Mouse (Mus musculus): Measurements from ENCODE around the gene Spats1. TPM values are rescaled to one million over a fixed set of nuclear protein-coding genes. Genes with fewer than 3 reads are reported as not detected.

Spats1 gene
- polyA plus RNA-seq, 1 experiment from 2014 or later, result 0.39 TPM

DNA sequence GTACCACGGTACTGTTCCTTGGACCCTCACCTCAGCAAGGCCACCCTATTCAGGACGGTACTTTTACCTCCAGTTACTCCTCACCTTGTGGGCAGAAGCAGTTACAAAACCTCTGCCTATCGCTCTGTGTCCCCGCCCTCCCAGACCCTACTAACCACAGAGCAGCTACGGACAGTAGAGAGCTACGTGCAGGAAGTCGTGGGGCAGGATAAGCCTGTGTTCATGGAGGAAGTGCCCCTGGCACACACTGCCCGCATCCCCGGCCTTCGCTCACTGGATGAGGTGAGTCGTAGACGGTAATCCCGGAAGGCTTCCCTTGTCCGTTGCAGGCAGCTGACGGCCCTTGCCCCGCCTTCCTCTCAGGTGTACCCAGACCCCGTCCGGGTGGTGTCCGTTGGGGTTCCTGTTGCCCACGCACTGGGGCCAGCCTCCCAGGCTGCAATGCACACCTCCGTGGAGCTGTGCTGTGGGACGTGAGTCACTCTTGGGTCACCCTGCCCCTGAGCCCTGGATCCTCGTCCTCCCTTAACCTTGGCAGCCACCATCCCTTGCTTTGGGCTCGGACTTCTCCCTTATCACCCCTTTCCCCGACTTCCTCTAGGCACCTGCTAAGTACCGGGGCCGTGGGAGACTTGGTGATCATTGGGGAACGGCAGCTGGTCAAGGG is 42.5 kb upstream of the Spats1 start:
- Histone ChIP-seq H3K4me2 (ENCODE audit: low read length) (no peak overlapping the region), H3K4me3 (replicated peaks; ENCODE audit: low read depth, low read length) (no peak overlapping the region), H3K36me3 (ENCODE audit: insufficient read depth, low read length) (peaks cover 14% of the 10 kb centered on the region; the same call in 1 of the 2 replicates), H3K27me3 (ENCODE audit: insufficient read depth, low read length) (no peaks in the 10 kb centered on the region), H3K9me3 (replicated peaks; ENCODE audit: low read length) (no peaks in the 10 kb centered on the region), H3K4me1 (replicated peaks; ENCODE audit: insufficient read depth, low read length) (0 out of 2 replicates have a peak, but pooled peaks cover under 1% of the 10 kb centered on the region), H3K9ac (ENCODE audit: low read depth, low read length) (no peak overlapping the region), H3K27ac (no peak overlapping the region)
- DNase-seq (ENCODE audit: low spot score) (no peak), ATAC-seq (replicated peaks; ENCODE audit: low FRiP score, low read depth) (no peak)
- 91% methylated on average over 28 of the region's 28 CpGs for WGBS
- TF ChIP-seq CTCF (IDR thresholded peaks at IDR 0.05; ENCODE audit: low read depth), result no peak

DNA sequence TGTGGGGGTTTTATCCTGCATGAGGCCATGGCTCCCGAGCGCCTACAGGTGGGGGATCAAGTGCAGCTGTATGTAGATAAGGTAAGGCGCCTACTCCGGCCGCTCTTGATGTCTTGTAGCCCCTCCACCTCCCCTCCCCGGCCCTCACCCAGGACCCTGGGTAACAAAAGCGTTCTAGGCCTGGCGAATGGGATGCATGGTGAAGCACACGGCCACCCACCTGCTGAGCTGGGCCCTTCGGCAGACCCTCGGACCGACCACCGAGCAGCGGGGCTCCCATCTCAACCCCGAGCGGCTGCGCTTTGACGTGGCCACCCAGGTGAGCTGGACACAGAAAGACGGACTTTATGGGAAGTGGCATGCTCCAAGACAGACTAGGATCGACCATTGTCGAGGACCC is 41.9 kb upstream of the Spats1 start:
- Histone ChIP-seq H3K36me3 (ENCODE audit: insufficient read depth, low read length) (peaks cover 14% of the 10 kb centered on the region; the same call in 1 of the 2 replicates), H3K9me3 (replicated peaks; ENCODE audit: low read length) (no peaks in the 10 kb centered on the region), H3K4me2 (ENCODE audit: low read length) (no peak overlapping the region), H3K4me3 (replicated peaks; ENCODE audit: low read depth, low read length) (no peak overlapping the region), H3K4me1 (replicated peaks; ENCODE audit: insufficient read depth, low read length) (no peaks in the 10 kb centered on the region), H3K27me3 (ENCODE audit: insufficient read depth, low read length) (no peaks in the 10 kb centered on the region), H3K9ac (ENCODE audit: low read depth, low read length) (no peak overlapping the region), H3K27ac (no peak overlapping the region)
- WGBS, result 94% methylated on average over 21 of the region's 21 CpGs
- no peak for DNase-seq (ENCODE audit: low spot score)
- ATAC-seq (replicated peaks; ENCODE audit: low FRiP score, low read depth), result no peak
- TF ChIP-seq CTCF (IDR thresholded peaks at IDR 0.05; ENCODE audit: low read depth), result no peak

DNA sequence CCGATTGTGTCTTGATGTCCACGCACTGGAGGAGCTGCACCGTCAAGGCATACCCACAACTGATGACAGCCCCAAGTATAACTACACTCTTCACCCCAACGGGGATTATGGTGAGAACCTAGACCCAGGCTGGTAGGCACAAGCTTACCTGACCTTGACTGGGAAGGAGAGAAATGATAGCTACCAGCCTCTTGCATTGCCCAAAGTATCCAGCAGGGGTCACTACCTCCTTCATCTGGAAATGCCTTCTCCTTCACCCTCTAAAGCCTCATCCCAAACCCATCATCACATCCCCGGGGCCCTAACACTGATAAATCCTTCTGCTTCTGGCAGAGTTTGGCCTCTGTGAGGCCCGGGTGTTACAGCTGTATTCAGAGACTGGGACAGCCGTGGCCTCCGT is 41.3 kb upstream of the Spats1 start:
- Histone ChIP-seq H3K27ac (no peak overlapping the region), H3K27me3 (ENCODE audit: insufficient read depth, low read length) (no peaks in the 10 kb centered on the region), H3K9me3 (replicated peaks; ENCODE audit: low read length) (no peaks in the 10 kb centered on the region), H3K4me3 (replicated peaks; ENCODE audit: low read depth, low read length) (no peak overlapping the region), H3K36me3 (ENCODE audit: insufficient read depth, low read length) (peaks cover 14% of the 10 kb centered on the region; the same call in 1 of the 2 replicates), H3K4me1 (replicated peaks; ENCODE audit: insufficient read depth, low read length) (no peaks in the 10 kb centered on the region), H3K4me2 (ENCODE audit: low read length) (no peak overlapping the region), H3K9ac (ENCODE audit: low read depth, low read length) (no peak overlapping the region)
- peak; percentile 86 for DNase-seq (ENCODE audit: low spot score)
- ATAC-seq (replicated peaks; ENCODE audit: low FRiP score, low read depth), result no peak; the same call in 1 of the 2 replicates
- peak; percentile 85 for TF ChIP-seq CTCF (IDR thresholded peaks at IDR 0.05; ENCODE audit: low read depth)
- 54% methylated on average over 8 of the region's 8 CpGs for WGBS

DNA sequence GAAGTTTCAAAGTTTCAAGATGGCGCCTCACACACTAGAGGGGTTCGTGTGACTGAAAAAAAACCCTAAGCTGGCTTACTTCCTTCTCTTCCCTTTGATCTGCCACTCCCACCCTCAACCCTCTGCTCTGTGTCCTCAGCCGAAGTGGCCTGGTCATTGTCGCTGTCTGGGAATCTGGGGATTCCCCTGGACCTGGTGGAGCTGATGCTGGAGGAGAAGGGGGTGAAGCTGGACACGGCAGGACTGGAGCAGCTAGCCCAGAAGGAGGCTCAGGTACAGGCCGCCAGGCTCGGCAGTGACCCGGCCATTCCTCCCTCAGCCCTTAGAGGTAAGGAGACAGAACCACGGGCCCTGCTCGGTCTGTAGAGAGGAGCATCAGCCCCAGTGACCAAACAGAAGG is 40.6 kb upstream of the Spats1 start:
- ATAC-seq (replicated peaks; ENCODE audit: low FRiP score, low read depth), result no peak
- H3K4me2 ChIP-seq (ENCODE audit: low read length), result no peak overlapping the region
- TF ChIP-seq CTCF (IDR thresholded peaks at IDR 0.05; ENCODE audit: low read depth), result no peak
- H3K27ac ChIP-seq, result no peak overlapping the region
- H3K9ac ChIP-seq (ENCODE audit: low read depth, low read length), result no peak overlapping the region
- H3K27me3 ChIP-seq (ENCODE audit: insufficient read depth, low read length), result no peaks in the 10 kb centered on the region
- no peak overlapping the region for H3K4me3 ChIP-seq (replicated peaks; ENCODE audit: low read depth, low read length)
- 84% methylated on average over 10 of the region's 10 CpGs for WGBS
- H3K4me1 ChIP-seq (replicated peaks; ENCODE audit: insufficient read depth, low read length), result no peaks in the 10 kb centered on the region
- no peaks in the 10 kb centered on the region for H3K9me3 ChIP-seq (replicated peaks; ENCODE audit: low read length)
- H3K36me3 ChIP-seq (ENCODE audit: insufficient read depth, low read length), result peaks cover 14% of the 10 kb centered on the region; the same call in 1 of the 2 replicates
- no peak for DNase-seq (ENCODE audit: low spot score)

DNA sequence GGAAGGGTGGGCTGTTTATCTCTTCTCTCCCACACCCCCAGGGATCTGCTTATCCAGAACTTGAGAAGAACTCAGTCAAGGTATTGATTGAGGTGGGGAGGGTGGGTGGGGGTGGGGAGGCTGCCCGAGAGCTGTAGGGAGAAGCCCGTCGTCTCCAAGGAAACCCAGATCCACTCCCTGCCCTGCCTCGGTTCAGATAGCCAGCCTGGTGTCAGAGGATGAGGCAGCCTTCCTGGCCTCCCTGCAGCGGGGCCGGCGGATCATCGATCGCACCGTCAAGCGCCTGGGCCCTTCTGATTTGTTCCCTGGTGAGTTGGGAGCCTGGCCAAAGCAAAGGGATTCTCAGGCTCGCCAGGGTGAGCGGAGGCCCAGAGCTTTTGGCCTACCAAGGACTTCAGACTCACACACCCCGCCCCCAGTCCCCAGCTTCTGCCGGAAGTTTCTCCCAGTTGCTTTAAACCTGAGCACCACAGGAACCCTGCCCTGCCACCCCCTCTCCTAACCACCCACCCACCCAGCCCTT is 40.0 kb upstream of the Spats1 start:
- H3K27me3 ChIP-seq (ENCODE audit: insufficient read depth, low read length), result no peaks in the 10 kb centered on the region
- no peak overlapping the region for H3K4me2 ChIP-seq (ENCODE audit: low read length)
- H3K4me1 ChIP-seq (replicated peaks; ENCODE audit: insufficient read depth, low read length), result no peaks in the 10 kb centered on the region
- WGBS, result 59% methylated on average over 15 of the region's 15 CpGs
- no peak for TF ChIP-seq CTCF (IDR thresholded peaks at IDR 0.05; ENCODE audit: low read depth)
- H3K9ac ChIP-seq (ENCODE audit: low read depth, low read length), result no peak overlapping the region
- H3K4me3 ChIP-seq (replicated peaks; ENCODE audit: low read depth, low read length), result no peak overlapping the region
- no peaks in the 10 kb centered on the region for H3K9me3 ChIP-seq (replicated peaks; ENCODE audit: low read length)
- ATAC-seq (replicated peaks; ENCODE audit: low FRiP score, low read depth) (no peak), DNase-seq (ENCODE audit: low spot score) (no peak)
- H3K36me3 ChIP-seq (ENCODE audit: insufficient read depth, low read length), result peaks cover 14% of the 10 kb centered on the region; the same call in 1 of the 2 replicates
- no peak overlapping the region for H3K27ac ChIP-seq

DNA sequence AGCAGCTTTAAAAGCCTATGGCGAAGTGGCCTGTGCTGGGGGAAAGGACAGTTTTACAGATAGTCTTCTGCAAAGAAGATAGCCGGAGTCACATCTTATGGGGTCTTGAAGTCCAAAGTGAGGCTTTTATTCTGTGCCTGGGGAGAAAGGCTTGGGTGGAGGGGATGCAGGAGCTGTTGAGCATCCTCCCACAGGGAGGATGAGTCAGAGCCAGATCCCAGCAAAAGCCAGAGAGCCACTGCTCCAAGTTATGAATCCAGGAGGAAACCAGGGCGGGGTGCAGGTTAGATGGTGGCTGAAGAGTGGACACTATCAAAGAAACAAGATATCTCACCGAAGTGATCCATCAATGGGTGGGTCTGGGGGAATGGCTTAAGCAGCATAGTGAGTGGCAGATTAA is 36.5 kb upstream of the Spats1 start:
- Histone ChIP-seq H3K4me2 (ENCODE audit: low read length) (no peak overlapping the region), H3K36me3 (ENCODE audit: insufficient read depth, low read length) (no peaks in the 10 kb centered on the region; the same call in 1 of the 2 replicates), H3K4me3 (replicated peaks; ENCODE audit: low read depth, low read length) (no peak overlapping the region), H3K4me1 (replicated peaks; ENCODE audit: insufficient read depth, low read length) (0 out of 2 replicates have a peak, but pooled peaks cover 4% of the 10 kb centered on the region), H3K27ac (no peak overlapping the region), H3K9ac (ENCODE audit: low read depth, low read length) (no peak overlapping the region), H3K27me3 (ENCODE audit: insufficient read depth, low read length) (no peaks in the 10 kb centered on the region), H3K9me3 (replicated peaks; ENCODE audit: low read length) (no peaks in the 10 kb centered on the region)
- ATAC-seq (replicated peaks; ENCODE audit: low FRiP score, low read depth) (no peak), DNase-seq (ENCODE audit: low spot score) (no peak)
- 88% methylated on average over 4 of the region's 4 CpGs for WGBS
- no peak for TF ChIP-seq CTCF (IDR thresholded peaks at IDR 0.05; ENCODE audit: low read depth)
